Mouse (Mus musculus): ENCODE data around the gene Hyls1. TPM values are rescaled to one million over a fixed set of nuclear protein-coding genes. Genes with fewer than 3 reads are reported as not detected.
"Not testable (repeated sequence)": the region's sequence is repeated elsewhere in the genome, so short reads cannot be mapped to it uniquely, and the experiment has no call there.

Gene Hyls1
- polyA plus RNA-seq (2017; shearing (Covaris generic)), result 10 to 100 TPM in 1 of 3 experiments, 1 to 10 TPM in 2; 4.9 to 16.2 (median 5.7) TPM

GRCm38 (mm10) chr9:35569571-35570534 is at the start of gene Hyls1, which contains the start of gene Pate2:
Gene Hyls1, minus strand, starts transcription at chr9:35570398.
Gene Pate2, plus strand, starts transcription at chr9:35570284.
- ATAC-seq, result peak; percentile 98

GRCm38 (mm10) chr9:35616784-35617183 is 46.6 kb upstream of the Hyls1 start:
- not testable (repeated sequence) for ATAC-seq

DNA sequence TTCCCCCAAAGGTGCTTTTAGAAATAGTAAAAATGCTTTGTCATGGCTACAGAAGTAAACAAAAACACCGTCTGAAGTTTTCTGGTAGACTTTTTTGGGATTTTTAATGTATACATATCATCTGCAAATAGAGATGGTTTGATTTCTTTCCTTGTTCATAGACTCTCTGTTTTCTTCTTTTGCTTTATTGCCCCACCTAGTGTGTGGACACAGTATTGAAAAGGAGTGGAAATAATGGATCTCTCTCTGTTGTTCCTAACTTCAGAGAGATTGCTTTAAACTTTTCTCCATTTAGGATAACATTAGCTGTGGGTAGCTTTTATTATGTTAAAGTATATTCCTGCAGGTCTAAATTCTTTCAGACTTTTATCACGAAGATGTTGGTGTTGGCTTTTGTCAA is 43.8 kb upstream of the Hyls1 start:
- no peak for ATAC-seq

GRCm38 (mm10) chr9:35611841-35612240 is 41.6 kb upstream of the Hyls1 start, which contains the start of gene Pate4:
Gene Pate4, minus strand, starts transcription at chr9:35611941.
- ATAC-seq, result no peak

- no peak for ATAC-seq
Observed at GRCm38 (mm10) chr9:35607647-35608405, 37.6 kb upstream of the Hyls1 start.

DNA sequence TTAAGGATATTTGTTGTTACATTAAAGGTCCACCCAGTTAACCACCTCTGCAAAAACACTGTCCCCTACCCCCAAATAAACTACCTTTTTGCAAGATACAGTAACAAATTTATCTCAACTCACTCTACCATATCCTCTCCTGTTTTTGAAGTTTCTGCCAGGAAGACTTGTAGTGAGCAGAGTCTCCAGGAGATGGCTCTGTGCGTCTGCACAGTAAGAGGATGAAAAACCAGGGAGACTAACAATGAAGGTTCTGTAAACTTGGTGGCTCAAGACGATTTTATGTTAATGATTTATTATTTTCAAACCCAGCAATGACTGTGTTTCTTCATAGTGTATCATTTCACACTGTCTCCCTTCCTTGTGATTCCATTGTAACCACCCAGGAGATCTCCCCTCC is 22.7 kb upstream of the Hyls1 start:
- no peak for ATAC-seq

- ATAC-seq, result no peak
Observed at GRCm38 (mm10) chr9:35587674-35588073, 17.5 kb upstream of the Hyls1 start.

DNA sequence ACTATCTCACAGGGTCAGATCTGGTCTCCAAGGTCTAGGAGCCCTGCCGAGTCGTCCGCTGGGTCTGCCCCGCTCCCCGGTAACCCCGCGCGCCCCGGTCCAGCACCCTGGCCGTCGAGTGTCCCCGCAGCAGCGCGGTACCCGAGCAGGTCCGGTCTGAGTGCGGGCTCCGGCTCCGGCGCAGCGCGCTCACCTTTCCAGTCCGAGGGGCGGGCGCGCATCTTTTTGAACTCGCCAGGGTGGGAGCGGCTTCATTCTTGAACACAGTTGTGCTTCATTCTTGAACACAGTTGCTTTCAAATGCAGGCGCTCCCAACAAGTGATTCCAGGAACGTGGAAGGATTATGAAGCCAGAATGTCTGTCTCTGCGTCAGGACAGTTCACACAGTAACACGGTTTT is 4.2 kb upstream of the Hyls1 start:
- ATAC-seq, result no peak

GRCm38 (mm10) chr9:35570663-35571062 is 465 bp upstream of the Hyls1 start:
- ATAC-seq, result no peak

DNA sequence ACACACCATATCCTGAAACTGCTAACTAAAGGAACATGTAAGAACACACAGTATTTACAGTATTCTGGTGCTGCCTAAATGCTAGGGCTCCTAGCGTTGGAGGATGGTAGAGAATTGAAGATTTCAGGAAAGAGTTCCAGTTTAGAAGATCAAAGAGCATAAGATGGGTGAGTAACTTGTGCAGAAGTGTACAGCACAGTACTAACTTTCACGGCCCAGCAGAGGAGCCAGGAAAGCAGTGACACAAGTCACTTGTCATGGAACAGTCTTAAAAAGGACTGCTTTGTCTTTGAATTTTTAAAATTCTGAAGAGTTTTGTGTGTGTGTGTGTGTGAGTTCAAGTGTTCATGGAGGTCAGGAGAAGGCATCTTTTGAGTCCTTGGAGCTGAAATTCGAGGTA is 2.2 kb downstream of the Hyls1 start:
- no peak for ATAC-seq

DNA sequence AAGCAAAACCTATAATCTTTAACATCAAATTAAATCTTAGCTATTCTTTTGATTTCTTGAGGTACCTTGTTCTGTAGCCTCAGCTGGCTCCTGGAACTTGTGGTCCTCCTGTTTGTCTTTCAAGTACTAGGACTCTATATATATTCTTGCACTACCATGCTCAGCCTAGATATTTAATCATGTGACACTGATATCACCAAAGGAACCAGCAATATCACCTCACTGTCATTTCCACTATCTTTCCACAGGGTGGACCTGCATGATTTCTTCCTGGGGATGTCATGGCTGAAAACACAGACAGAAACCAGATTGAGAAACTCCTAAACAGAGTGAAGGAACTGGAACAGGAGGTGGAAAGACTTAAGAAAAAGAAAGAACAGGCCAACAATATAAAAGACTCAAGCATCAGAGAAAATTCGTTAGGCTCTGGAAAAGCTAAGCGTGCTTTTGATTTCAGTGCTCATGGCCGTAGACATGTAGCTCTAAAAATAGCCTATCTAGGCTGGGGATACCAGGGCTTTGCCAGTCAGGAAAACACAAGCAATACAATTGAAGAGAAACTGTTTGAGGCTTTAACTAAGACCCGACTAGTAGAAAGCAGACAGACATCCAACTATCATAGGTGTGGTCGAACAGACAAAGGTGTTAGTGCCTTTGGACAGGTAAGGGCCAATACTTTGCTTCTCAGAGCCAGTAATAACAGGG is 5.5 kb downstream of the Hyls1 start:
- ATAC-seq, result no peak

DNA sequence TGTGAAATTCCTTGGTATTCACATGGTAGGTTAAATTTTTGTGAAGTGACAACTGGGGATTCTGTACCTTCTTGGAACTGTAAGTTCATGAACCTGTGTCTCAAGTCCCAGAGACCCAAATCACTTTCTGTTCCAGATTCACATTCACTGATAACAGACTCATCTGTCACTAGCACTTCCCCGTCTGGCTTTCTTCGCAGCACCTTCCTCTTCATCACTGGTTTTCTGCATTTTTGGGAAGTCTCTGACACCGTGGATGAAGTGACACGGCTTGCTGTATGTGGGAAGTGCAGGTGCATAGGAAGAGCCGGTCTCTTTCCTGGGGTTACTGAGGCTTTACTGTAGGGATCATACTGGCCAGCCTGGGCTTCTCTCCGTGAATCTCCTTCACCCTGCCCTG is 8.6 kb downstream of the Hyls1 start:
- no peak for ATAC-seq

- ATAC-seq, result no peak
Observed at GRCm38 (mm10) chr9:35561076-35561475, 9.1 kb downstream of the Hyls1 start.

- peak; percentile 94 for ATAC-seq
Observed at GRCm38 (mm10) chr9:35559009-35559890, 10.9 kb downstream of the Hyls1 start.

- peak; percentile 32 for ATAC-seq
Observed at GRCm38 (mm10) chr9:35558257-35559008, 11.8 kb downstream of the Hyls1 start, which contains the start of the genes Ddx25 and Pus3. Gene Ddx25, minus strand, starts transcription at chr9:35558528. Gene Pus3, plus strand, starts transcription at chr9:35558595.

DNA sequence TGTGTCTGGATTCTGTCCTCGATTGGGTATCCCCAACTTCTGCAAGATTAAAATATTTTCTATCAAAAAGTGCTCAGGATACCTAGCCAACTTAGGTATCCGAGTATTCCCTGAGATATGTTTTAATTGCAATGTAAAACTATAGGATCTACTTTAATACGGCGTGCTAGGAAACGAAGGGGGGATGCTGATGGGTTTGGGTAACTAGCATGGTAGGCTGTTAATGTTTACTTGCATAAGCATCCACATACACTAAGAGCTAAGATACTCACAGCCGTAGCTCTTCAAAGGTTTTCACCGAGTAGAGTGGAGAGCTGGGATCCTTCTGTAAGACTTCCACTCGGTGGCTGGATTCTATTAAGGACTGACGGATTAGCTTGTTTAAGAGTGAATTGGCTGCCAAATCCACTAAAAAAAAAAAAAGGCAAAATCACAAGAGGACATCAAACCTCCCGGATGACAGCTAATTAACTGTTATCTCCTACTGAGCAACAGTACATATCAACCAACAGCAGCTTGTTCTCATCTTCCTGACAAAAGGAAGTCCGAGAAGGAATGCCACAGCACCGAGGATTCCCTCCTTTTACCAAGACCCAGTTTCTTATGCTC is 13.6 kb downstream of the Hyls1 start:
- ATAC-seq, result no peak

GRCm38 (mm10) chr9:35548455-35548854 is 21.7 kb downstream of the Hyls1 start:
- no peak for ATAC-seq

GRCm38 (mm10) chr9:35546745-35547144 is 23.5 kb downstream of the Hyls1 start:
- ATAC-seq, result peak; percentile 25

DNA sequence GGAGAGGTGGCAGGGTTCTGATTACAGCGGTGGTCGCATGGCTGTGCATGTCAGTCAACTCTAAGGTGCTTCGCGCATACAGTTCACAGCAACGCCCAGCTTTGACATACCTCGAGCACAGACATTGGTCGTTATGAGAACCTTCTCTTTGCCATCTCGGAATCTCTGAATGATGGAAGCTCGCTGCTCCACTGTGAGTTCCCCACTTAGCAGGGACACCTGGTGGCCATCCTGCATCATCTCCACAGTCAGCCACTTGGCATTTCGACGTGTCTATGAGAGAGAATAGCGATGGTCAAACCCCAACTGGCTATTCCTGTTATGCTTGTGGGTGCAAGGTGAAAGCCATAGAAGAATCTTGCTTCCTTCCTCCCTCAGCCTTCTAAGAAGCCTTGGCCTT is 24.5 kb downstream of the Hyls1 start:
- no peak for ATAC-seq

DNA sequence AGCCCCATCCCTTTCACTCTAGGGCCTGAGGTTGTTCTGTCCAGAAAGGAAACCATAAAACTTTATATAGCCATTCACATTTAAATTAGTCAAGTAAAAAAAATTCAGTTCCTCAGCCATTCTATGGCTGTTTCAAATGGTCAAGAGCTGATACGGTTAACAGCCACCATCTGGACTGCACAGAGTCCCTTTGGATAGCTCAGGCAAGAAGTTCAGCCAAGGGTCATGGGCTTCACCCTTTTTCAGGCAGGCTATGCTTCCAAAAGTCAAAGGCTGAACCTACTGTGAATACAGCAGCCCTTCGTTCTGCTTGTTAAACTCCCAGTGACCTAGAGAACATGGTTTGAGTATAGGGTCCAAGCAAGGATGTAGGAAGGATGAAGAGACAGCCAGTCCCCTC is 25.5 kb downstream of the Hyls1 start:
- no peak for ATAC-seq
